Mouse (Mus musculus) left cerebral cortex, postnatal 36 days (tissue): ENCODE results near the gene Msl3l2. TPM values are rescaled to one million over a fixed set of nuclear protein-coding genes. Genes with fewer than 3 reads are reported as not detected.

Experiments used
- DNase-seq, 2 experiments: peaks; one replicate each; pipeline ENCODE4 v3.0.0; 2021 to 2022; ENCODE audit warnings: low spot score in 2 of 2, mixed read lengths in 1 of 2
- intact Hi-C: fragments of 180-260 bp; cut with DNase I; formaldehyde crosslinking; loops from one replicate; pipeline ENCODE4 v1.15.1; 2025
- total RNA-seq, 2 experiments: library from RNA; stranded (reverse); gene quantifications; 2 replicates each; pipeline ENCODE4 v1.2.3; 2021

Gene Msl3l2
- total RNA-seq, 2 experiments from 2014 or later, result 13.8 to 14.9 TPM

DNA sequence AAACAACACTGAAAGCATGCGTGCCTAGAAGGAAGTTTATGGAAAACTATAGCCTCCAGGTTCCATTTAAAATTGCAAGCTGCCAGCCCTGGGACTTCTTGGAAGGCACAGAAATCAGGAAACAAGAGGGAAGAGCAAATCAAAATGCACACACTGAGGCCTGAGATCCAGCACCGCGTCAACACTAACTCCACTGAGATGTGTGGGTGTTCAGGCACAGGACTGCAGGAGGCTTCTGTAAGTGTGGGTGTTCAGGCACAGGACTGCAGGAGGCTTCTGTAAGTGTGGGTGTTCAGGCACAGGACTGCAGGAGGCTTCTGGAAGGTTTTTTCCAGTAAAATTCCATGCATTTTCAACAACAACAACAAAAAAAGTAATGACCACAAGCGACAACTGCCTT is 59.0 kb downstream of the Msl3l2 start:
- intact Hi-C loops, result no loop called here
- peak; percentile 24 to 30 for DNase-seq

Other genes starting within 250 kb of the Msl3l2 start
- gene Tbc1d32, start 121.8 kb downstream of the Msl3l2 start, total RNA-seq, result 1 to 10 TPM; 7.3 to 9.6 TPM